Mouse (Mus musculus) E14TG2a.4 (cell line): ENCODE data around the gene Vac14.
A peak's percentile ranks its signal among the peaks of the same experiment; 100 is the strongest.

Source experiments
- H3K27me3 ChIP-seq: 2 replicates; pipeline ENCODE4 v1.6.1; 2014; ENCODE audit warnings: low read length, control low read depth; ENCODE audit not compliant: insufficient read depth
- H3K36me3 ChIP-seq: 2 replicates; pipeline ENCODE4 v1.6.1; 2014; ENCODE audit warnings: low read length, control low read depth; ENCODE audit not compliant: insufficient read depth
- H3K4me1 ChIP-seq: replicated peaks from 2 replicates; pipeline ENCODE4 v1.6.1; 2014; ENCODE audit warnings: low read depth, low read length, control low read depth
- H3K4me3 ChIP-seq: replicated peaks from 2 replicates; pipeline ENCODE4 v1.5.1; 2014; ENCODE audit warnings: mild to moderate bottlenecking, low read length
- H3K9me3 ChIP-seq: 2 replicates; pipeline ENCODE4 v1.6.1; 2014; ENCODE audit warnings: low read length, control low read depth
- CTCF ChIP-seq: conservative IDR thresholded peaks from 2 replicates; pipeline ENCODE4 v1.5.1; 2014; ENCODE audit warnings: low read length
- NANOG ChIP-seq: IDR thresholded peaks from 2 replicates; pipeline ENCODE4 v1.6.1; 2014; ENCODE audit warnings: borderline replicate concordance, low read length, mixed read lengths
- POU5F1 ChIP-seq: IDR thresholded peaks from 2 replicates; pipeline ENCODE4 v1.6.1; 2014; ENCODE audit warnings: low read length, borderline replicate concordance

The Vac14 gene

GRCm38 (mm10) chr8:110767261-110767660 lies 148.9 kb downstream of the Vac14 start:
- H3K9me3 ChIP-seq: no peaks in the 10 kb centered on the region
- no peaks in the 10 kb centered on the region for H3K27me3 ChIP-seq
- H3K36me3 ChIP-seq: no peaks in the 10 kb centered on the region
- 0 out of 2 replicates have a peak overlapping the region, but pooled peaks have one; percentile 35 for H3K4me3 ChIP-seq
- no peak for TF ChIP-seq NANOG
- TF ChIP-seq CTCF: no peak
- no peak for TF ChIP-seq POU5F1
- peaks cover 23% of the 10 kb centered on the region for H3K4me1 ChIP-seq
